Mouse (Mus musculus) midbrain, embryonic 15.5 days (tissue): Measurements from ENCODE around the gene Oma1. TPM values are rescaled to one million over a fixed set of nuclear protein-coding genes. Genes with fewer than 3 reads are reported as not detected.
A peak's percentile ranks its signal among the peaks of the same experiment; 100 is the strongest.

ENCODE experiments used
- ATAC-seq: fragments of 200-750 bp; cut with Nextera tagmentation; replicated peaks from 2 replicates; pipeline ENCODE4 v1.8.0; 2017; ENCODE audit warnings: moderate TSS enrichment
- H3K27ac ChIP-seq: fragments of 300-500 bp; sonication (generic); 2 replicates; pipeline ENCODE4 v1.5.1; 2015; ENCODE audit warnings: mild to moderate bottlenecking, inconsistent platforms
- H3K27me3 ChIP-seq: fragments of 300-500 bp; sonication (generic); replicated peaks from 2 replicates; pipeline ENCODE4 v1.6.1; 2015; ENCODE audit warnings: inconsistent platforms
- H3K36me3 ChIP-seq: fragments of 300-500 bp; sonication (generic); replicated peaks from 2 replicates; pipeline ENCODE4 v1.6.1; 2015; ENCODE audit warnings: inconsistent platforms
- H3K4me1 ChIP-seq: fragments of 300-500 bp; sonication (generic); 2 replicates; pipeline ENCODE4 v1.6.1; 2015; ENCODE audit warnings: inconsistent platforms
- H3K4me2 ChIP-seq: fragments of 300-500 bp; sonication (generic); 2 replicates; pipeline ENCODE4 v1.6.1; 2015; ENCODE audit warnings: inconsistent platforms, mild to moderate bottlenecking, moderate library complexity
- H3K4me3 ChIP-seq: fragments of 300-500 bp; sonication (generic); 2 replicates; pipeline ENCODE4 v1.5.1; 2015; ENCODE audit warnings: mild to moderate bottlenecking, inconsistent platforms
- H3K9ac ChIP-seq: fragments of 300-500 bp; sonication (generic); 2 replicates; pipeline ENCODE4 v1.6.1; 2015; ENCODE audit warnings: mild to moderate bottlenecking, inconsistent platforms
- H3K9me3 ChIP-seq: fragments of 300-500 bp; sonication (generic); 2 replicates; pipeline ENCODE4 v1.6.1; 2016; ENCODE audit warnings: inconsistent platforms
- WGBS: fragments of 180-500 bp; shearing (Covaris S2); methylation state at CpG from one replicate; pipeline ENCODE4 v1.1.7; 2015; ENCODE audit warnings: mixed read lengths; 5-methylcytosine and 5-hydroxymethylcytosine counted together
- polyA plus RNA-seq: library from polyadenylated mRNA; unstranded; fragments of >200 nt; fragmentation: Nextera tagmentation; extraction: Ambion mirVana; gene quantifications from 2 replicates; pipeline ENCODE4 v1.2.1, GENCODE M21; 2015

The Oma1 gene
- polyA plus RNA-seq, 1 experiment from 2014 or later, result 9.1 TPM

DNA sequence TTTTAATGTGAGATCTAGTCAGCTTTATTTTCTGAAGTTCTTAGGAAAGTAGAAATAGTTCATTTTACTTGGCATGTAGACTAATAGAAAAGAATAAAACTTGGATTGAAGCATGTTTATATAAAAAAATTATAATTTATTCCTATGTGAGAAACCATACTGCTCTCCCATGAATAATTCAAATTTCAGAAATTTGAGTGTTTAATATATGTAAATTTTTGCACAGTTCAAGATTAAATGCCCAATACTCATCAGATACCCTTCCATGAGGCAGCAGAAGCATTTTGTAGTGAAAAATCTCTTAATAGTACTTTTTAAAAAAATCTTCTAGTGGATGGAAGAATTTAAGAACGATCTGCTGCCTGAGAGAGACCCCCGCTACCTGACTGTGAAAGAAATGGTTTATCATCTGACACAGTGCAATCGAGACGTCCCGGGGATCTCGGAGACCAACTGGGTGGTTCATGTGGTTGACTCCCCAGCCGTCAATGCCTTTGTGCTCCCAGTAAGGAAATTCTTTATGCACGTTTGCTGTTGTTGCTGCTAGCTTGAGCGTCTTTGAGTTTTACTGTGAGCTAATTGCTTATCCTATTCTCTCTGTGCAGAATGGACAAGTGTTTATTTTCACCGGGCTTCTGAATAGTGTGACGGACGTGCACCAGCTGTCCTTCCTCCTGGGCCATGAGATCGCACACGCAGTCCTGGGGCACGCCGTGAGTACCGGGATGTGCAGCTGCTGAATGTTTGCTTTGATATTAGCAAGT is 11.3 kb downstream of the Oma1 start:
- no peak for ATAC-seq
- 0 out of 2 replicates have a peak overlapping the region, but pooled peaks have one; percentile 9 for H3K27ac ChIP-seq
- H3K4me2 ChIP-seq, result peak overlapping the region; percentile 44
- H3K4me3 ChIP-seq, result peak overlapping the region; percentile 17
- H3K27me3 ChIP-seq, result no peaks in the 10 kb centered on the region
- peaks cover 2% of the 10 kb centered on the region; the same call in 1 of the 2 replicates for H3K4me1 ChIP-seq
- no peaks in the 10 kb centered on the region for H3K9me3 ChIP-seq
- 15% methylated on average over 17 of the region's 17 CpGs for WGBS
- H3K9ac ChIP-seq, result peak overlapping the region; percentile 10; the same call in 1 of the 2 replicates
- no peaks in the 10 kb centered on the region for H3K36me3 ChIP-seq

DNA sequence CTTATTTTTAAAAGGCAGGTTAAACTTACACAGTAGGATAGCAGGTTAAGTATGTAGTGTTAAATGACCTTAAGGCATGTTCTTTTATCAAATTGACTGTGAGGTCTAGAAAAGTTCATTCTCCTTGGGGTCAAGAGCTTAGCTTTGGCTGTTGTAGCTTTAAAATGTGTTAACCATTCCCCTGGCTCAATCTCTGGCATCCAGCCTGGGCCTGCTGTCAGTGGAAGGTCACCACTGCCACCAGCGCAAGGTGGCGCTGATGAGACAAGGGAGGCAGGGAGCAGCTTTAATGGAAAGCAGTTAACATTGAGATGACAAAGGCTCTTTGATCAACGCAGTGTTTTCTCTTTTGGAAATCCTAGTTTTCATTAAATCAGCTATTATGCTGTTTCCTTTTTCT is 13.4 kb downstream of the Oma1 start:
- peaks cover 2% of the 10 kb centered on the region; the same call in 1 of the 2 replicates for H3K4me1 ChIP-seq
- 72% methylated on average over 3 of the region's 3 CpGs for WGBS
- no peak for ATAC-seq
- H3K36me3 ChIP-seq, result no peaks in the 10 kb centered on the region
- H3K27ac ChIP-seq, result no peak overlapping the region
- H3K9ac ChIP-seq, result no peak overlapping the region
- no peak overlapping the region for H3K4me3 ChIP-seq
- no peak overlapping the region for H3K4me2 ChIP-seq
- no peaks in the 10 kb centered on the region for H3K9me3 ChIP-seq
- H3K27me3 ChIP-seq, result no peaks in the 10 kb centered on the region

DNA sequence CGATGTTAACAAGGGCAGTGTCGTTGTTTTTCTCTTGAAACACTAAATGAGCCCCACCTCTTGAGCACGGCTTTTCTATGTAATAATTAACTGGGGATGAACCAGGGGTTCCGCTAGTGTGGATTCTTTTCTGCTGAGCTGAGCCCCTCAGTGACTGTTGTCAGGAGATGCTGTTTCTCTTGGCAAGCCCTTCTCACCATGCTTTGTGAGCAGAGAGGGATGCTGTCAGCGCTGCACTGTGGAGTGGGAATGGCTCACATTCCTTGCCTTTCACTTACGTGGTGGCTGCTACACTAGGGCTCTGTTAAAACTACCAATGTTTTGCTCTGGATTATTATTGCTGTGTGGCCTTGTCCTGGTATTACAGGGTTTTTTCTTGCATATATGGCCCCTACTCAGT is 15.7 kb downstream of the Oma1 start:
- Histone ChIP-seq H3K27ac (peak overlapping the region; percentile 9; the same call in 1 of the 2 replicates), H3K4me2 (no peak overlapping the region), H3K9me3 (no peaks in the 10 kb centered on the region), H3K27me3 (no peaks in the 10 kb centered on the region), H3K36me3 (no peaks in the 10 kb centered on the region), H3K4me3 (no peak overlapping the region), H3K4me1 (peaks cover 2% of the 10 kb centered on the region; the same call in 1 of the 2 replicates), H3K9ac (no peak overlapping the region)
- WGBS, result 63% methylated on average over 6 of the region's 6 CpGs
- ATAC-seq, result 0 out of 2 replicates have a peak, but pooled peaks have one; percentile 20

DNA sequence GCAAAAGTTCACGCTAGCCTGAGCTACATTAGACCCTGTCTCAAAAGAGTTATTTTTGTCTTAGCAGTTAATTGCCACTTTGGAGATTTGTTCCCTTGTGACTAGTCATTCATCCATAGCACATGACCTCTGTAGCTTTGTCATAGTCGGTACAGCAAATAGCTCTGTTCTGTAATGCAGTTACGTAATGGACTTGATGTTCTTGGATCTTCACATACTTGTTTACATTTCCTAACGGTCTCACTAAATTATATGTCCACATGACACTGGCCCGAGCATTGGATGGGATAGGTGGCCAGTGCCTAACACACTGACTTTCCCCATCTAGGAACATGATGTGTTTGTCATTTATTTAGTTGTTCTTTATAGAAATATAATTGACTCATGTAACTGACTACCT is 21.5 kb downstream of the Oma1 start:
- Histone ChIP-seq H3K4me3 (no peak overlapping the region), H3K9ac (no peak overlapping the region), H3K27ac (no peak overlapping the region), H3K9me3 (no peaks in the 10 kb centered on the region), H3K27me3 (no peaks in the 10 kb centered on the region), H3K4me2 (no peak overlapping the region), H3K4me1 (no peaks in the 10 kb centered on the region), H3K36me3 (no peaks in the 10 kb centered on the region)
- no peak for ATAC-seq
- WGBS, result 90% methylated on average over 5 of the region's 5 CpGs

DNA sequence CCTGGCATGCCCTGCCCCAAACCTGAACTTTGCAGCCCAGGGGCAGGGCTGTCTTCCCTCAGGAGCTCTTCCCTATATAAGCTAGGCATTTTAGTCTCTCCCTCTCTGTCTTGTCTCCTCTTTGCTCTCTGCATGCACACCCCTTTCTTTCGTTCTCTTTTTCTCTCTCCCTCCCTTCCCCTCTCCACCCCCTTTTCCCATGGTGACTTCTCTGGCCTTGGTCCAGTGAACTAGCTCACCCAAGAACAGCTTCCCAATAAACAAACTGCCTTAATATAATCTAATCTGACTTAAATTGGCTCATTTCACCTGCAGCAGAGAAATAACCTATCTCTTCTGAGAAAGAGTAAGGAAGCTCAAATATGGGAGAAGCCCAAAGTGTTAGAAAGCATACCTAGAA is 27.1 kb downstream of the Oma1 start:
- Histone ChIP-seq H3K9ac (no peak overlapping the region), H3K27me3 (no peaks in the 10 kb centered on the region), H3K4me1 (no peaks in the 10 kb centered on the region), H3K36me3 (no peaks in the 10 kb centered on the region), H3K27ac (no peak overlapping the region), H3K4me2 (no peak overlapping the region), H3K9me3 (no peaks in the 10 kb centered on the region), H3K4me3 (no peak overlapping the region)
- no peak for ATAC-seq
- 33% methylated on average over 1 of the region's 1 CpGs for WGBS

DNA sequence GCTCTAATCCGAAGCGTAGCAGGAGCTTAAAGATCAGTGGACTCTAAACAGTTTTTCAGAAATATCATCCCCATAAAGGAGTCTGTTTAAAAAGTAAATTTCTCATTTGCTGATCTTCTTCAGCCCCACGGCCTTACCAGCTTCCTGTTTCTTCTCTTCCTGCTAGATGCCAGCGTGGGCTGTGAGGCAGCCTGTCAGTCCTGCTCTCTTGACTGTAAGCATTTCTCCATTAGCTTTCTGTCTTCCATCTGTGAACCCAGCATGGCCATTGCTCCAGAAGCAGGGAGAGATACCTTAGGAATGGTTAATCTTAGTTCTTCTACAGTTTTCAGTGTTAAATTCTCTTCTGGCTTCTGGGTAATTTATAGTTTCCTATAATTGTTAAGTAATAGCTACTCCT is 28.0 kb downstream of the Oma1 start:
- no peak overlapping the region for H3K4me2 ChIP-seq
- 74% methylated on average over 4 of the region's 4 CpGs for WGBS
- H3K9me3 ChIP-seq, result no peaks in the 10 kb centered on the region
- H3K36me3 ChIP-seq, result no peaks in the 10 kb centered on the region
- H3K9ac ChIP-seq, result no peak overlapping the region
- no peak overlapping the region for H3K27ac ChIP-seq
- H3K27me3 ChIP-seq, result no peaks in the 10 kb centered on the region
- no peak overlapping the region for H3K4me3 ChIP-seq
- H3K4me1 ChIP-seq, result peaks cover 2% of the 10 kb centered on the region; the same call in 1 of the 2 replicates
- no peak for ATAC-seq

DNA sequence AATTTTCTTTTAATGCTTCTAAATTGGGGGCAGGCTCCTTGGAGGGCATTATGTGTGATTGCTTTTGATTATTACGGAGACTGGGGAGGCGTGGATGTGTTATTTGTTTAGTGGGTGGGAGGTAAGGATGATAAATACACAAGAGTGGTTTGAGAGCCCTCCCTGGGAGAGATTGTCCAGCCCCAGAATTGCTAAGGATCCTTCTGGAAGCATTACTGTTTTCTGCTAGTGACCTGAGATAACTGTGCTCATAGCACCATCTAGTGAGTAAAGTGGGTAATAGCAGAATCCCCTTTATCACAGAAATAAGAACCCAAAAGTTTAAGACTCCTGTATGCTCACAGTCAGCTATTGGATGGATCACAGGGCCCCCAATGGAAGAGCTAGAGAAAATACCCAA is 32.4 kb downstream of the Oma1 start:
- no peak overlapping the region for H3K4me3 ChIP-seq
- 47% methylated on average over 2 of the region's 2 CpGs for WGBS
- H3K9me3 ChIP-seq, result no peaks in the 10 kb centered on the region
- H3K4me1 ChIP-seq, result peaks cover 2% of the 10 kb centered on the region; the same call in 1 of the 2 replicates
- no peak for ATAC-seq
- H3K27ac ChIP-seq, result no peak overlapping the region
- no peaks in the 10 kb centered on the region for H3K36me3 ChIP-seq
- H3K27me3 ChIP-seq, result no peaks in the 10 kb centered on the region
- H3K4me2 ChIP-seq, result no peak overlapping the region
- no peak overlapping the region for H3K9ac ChIP-seq

DNA sequence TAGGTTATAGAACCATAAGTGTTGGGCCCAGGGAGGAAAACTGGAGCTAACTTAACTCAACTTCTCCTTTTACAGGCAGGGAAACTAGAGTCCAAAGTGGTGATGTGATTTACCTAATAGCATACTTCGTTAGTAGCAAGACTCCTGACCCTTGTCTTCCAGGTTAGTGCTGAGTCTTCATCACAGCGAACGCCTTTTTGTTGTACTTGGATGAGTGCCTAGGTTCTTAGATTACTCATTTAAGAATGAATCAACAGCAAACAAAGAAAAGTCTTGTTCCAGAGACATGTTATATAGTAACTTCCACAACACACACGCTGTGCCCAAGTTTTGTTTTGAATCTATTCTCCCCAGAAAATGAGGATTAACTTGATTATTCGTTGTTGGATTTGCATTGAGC is 33.2 kb downstream of the Oma1 start:
- no peak overlapping the region for H3K4me2 ChIP-seq
- H3K27me3 ChIP-seq, result no peaks in the 10 kb centered on the region
- H3K9ac ChIP-seq, result no peak overlapping the region
- no peak overlapping the region for H3K27ac ChIP-seq
- no peaks in the 10 kb centered on the region for H3K9me3 ChIP-seq
- no peak overlapping the region for H3K4me3 ChIP-seq
- WGBS, result 75% methylated on average over 5 of the region's 5 CpGs
- no peaks in the 10 kb centered on the region for H3K36me3 ChIP-seq
- no peak for ATAC-seq
- H3K4me1 ChIP-seq, result peaks cover 2% of the 10 kb centered on the region; the same call in 1 of the 2 replicates

DNA sequence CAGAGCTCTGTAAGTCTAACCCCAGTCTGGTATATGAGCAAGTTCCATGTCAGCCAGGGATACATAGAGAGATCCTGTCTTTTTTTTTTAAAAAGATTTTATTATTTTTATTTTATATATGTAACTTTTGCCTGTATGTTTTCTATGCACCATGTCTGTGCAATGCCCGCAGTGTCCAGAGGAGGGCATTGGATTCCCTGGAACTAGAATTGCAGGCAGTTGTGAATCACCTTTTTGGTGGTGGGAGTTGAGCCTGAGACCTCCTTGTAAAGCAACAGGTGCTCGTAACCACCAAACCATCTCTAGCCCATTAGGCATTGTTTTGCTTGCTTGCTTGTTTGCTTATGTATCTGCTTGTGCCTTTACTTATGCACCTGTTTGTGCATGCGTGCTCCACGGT is 35.6 kb downstream of the Oma1 start:
- Histone ChIP-seq H3K4me3 (no peak overlapping the region), H3K4me1 (peaks cover 2% of the 10 kb centered on the region; the same call in 1 of the 2 replicates), H3K9ac (no peak overlapping the region), H3K27me3 (no peaks in the 10 kb centered on the region), H3K9me3 (no peaks in the 10 kb centered on the region), H3K36me3 (no peaks in the 10 kb centered on the region), H3K4me2 (no peak overlapping the region), H3K27ac (no peak overlapping the region)
- no peak for ATAC-seq
- 89% methylated on average over 4 of the region's 4 CpGs for WGBS

DNA sequence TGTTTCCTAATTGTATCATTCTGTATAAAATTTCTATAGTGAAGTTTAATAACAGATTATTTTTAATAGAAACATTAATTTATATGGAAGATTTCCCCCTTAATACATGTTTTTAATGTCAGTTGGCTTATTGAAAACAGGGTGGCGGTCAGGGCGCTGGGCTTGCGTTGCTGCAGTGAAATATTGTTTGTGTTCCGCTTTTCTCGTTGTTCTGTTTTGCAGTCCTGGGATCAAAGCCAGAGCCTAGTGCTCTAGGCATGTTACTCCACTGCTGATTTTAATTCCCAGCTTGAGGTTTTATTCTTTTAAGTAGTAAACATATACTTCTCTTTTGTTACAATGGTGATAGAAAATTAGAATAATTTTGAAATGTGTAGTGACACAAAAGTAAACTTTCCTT is 39.3 kb downstream of the Oma1 start:
- no peak overlapping the region for H3K4me2 ChIP-seq
- H3K27ac ChIP-seq, result no peak overlapping the region
- no peaks in the 10 kb centered on the region for H3K4me1 ChIP-seq
- H3K4me3 ChIP-seq, result no peak overlapping the region
- H3K9ac ChIP-seq, result no peak overlapping the region
- no peaks in the 10 kb centered on the region for H3K9me3 ChIP-seq
- H3K27me3 ChIP-seq, result no peaks in the 10 kb centered on the region
- ATAC-seq, result no peak
- 64% methylated on average over 5 of the region's 5 CpGs for WGBS
- H3K36me3 ChIP-seq, result no peaks in the 10 kb centered on the region

DNA sequence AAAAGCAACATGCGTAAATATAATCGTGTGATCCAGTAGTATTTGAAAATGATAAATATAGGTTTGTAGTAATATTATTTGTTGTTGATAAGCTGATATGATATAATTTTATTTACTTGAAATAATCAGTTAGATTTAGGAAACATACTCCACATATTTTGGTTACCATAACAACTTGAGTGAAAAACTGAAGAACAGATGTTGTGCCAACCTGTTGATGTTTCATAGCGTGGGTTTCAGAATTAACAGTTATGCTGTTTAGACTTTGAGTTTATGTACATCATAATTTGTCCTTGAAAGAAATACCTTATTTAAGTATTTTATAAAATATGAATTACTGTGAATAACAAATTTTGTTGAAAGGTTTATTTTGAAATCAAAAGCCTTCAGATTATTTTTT is 43.8 kb downstream of the Oma1 start:
- H3K36me3 ChIP-seq, result no peaks in the 10 kb centered on the region
- no peak overlapping the region for H3K27ac ChIP-seq
- no peaks in the 10 kb centered on the region for H3K9me3 ChIP-seq
- no peak for ATAC-seq
- H3K4me1 ChIP-seq, result no peaks in the 10 kb centered on the region
- H3K9ac ChIP-seq, result no peak overlapping the region
- no peak overlapping the region for H3K4me2 ChIP-seq
- WGBS, result 93% methylated on average over 3 of the region's 3 CpGs
- no peak overlapping the region for H3K4me3 ChIP-seq
- H3K27me3 ChIP-seq, result no peaks in the 10 kb centered on the region

DNA sequence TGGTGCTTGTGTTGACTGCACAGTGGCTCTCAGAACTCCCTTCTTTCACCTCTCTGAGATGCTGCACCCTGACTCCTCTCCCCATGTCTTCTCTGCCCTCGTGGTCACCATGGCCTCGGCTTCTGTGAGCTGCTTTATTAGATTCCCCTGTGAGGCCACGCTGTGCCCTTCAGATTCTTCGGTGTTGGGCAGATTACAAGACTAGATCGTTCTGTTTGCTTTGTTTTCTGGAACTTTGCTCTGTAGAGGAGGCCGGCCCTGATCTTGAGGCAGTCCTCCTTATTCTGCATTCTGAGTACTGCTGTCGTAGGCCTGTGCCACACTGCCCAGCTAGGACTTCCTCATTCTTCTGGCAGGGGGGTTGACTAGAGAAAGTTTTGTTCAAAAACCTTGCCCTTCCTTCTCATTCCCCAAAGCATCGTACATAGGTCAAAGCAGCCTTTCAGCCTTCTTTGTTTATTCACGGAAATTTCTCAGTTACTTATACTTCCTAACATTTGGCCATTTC is 45.4 kb downstream of the Oma1 start:
- H3K36me3 ChIP-seq, result no peaks in the 10 kb centered on the region
- no peak overlapping the region for H3K27ac ChIP-seq
- ATAC-seq, result no peak
- H3K27me3 ChIP-seq, result no peaks in the 10 kb centered on the region
- 86% methylated on average over 9 of the region's 9 CpGs for WGBS
- H3K9me3 ChIP-seq, result no peaks in the 10 kb centered on the region
- no peaks in the 10 kb centered on the region for H3K4me1 ChIP-seq
- H3K4me3 ChIP-seq, result no peak overlapping the region
- H3K9ac ChIP-seq, result no peak overlapping the region
- no peak overlapping the region for H3K4me2 ChIP-seq

DNA sequence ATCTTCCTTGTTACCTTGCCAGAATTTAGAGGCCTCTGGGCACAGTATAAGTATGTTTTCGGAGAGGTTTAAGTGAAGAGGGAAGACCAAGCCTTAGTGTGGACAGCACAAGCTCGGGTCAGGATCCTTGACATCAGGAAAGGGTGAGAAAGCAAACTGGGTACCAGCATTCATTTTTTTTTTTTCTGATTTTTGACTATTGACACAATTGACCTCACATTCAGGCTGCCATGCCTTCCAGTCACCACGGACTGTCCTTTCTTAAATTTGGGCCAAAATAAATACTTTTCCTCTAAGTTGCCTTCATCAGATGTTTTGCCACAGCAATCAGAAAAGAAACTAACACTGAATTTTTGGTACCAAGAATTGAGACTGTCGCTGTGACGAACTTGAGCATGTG is 68.6 kb downstream of the Oma1 start:
- no peaks in the 10 kb centered on the region for H3K9me3 ChIP-seq
- no peak overlapping the region for H3K4me2 ChIP-seq
- no peaks in the 10 kb centered on the region for H3K36me3 ChIP-seq
- H3K27me3 ChIP-seq, result no peaks in the 10 kb centered on the region
- ATAC-seq, result no peak
- H3K4me3 ChIP-seq, result no peak overlapping the region
- H3K4me1 ChIP-seq, result no peaks in the 10 kb centered on the region
- H3K9ac ChIP-seq, result no peak overlapping the region
- 89% methylated on average over 5 of the region's 5 CpGs for WGBS
- H3K27ac ChIP-seq, result no peak overlapping the region
